ENCODE assay signal across 23 mouse cellular contexts in the genomic region with DNA sequence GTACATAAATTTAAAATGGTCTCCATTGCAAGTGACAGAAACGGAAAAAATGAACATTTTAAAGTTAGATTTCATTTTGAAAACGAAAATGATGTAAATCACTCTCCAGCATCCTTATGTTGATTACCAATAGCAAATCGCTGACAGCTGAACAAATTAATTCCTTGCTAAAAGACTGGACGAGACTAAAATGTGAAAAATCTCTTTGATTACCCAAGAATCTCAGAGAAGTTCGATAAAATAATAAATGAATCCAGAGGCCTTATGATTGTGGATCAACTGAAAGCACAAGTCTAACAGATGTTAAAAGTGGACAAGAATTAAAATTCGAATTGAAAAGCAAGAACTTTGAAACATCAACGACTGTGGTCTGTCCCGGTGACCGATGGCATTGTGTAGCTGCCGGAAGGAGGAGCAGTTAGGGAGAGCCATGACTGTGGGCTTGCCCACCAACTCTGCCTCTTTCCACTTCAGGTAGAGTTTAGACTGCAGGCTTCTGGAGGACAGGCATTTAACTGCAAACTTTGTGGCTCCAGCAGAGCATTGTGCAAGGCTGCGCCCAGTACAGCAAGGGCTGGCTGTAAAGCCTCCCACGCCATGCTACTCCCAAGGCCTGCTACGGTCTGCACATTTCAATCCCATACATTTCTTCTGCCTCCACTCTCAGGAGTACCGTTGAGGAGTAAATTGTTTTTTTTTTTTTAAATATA.
"Had no signal": no experiment of that assay in that cellular context is flagged by ENCODE, and none has a peak within 500 bp of the region (broad histone marks: within the 10 kb centered on the region; RNA-seq: fewer than 3 reads in every experiment).

No protein-coding gene starts in this region.

- H3K9ac ChIP-seq: heart, embryonic 12.5 days; hindbrain, embryonic 13.5 days; hindbrain, embryonic 15.5 days; kidney, embryonic 15.5 days; limb, embryonic 13.5 days; limb, embryonic 15.5 days; liver, embryonic 12.5 days; liver, embryonic 14.5 days had no signal

- H3K4me2 ChIP-seq: heart, embryonic 12.5 days; hindbrain, embryonic 13.5 days; hindbrain, embryonic 15.5 days; kidney, embryonic 15.5 days; limb, embryonic 13.5 days; limb, embryonic 15.5 days; liver, embryonic 12.5 days had no signal

- H3K27ac ChIP-seq: heart, adult 2 months; hindbrain, embryonic 13.5 days; hindbrain, embryonic 15.5 days; hindbrain, postnatal 0 days; limb, embryonic 13.5 days; liver, embryonic 14.5 days had no signal

- ATAC-seq: hindbrain, postnatal 0 days; intestine, embryonic 16.5 days; liver, embryonic 12.5 days had no signal

- H3K9me3 ChIP-seq: heart, embryonic 12.5 days; hindbrain, embryonic 13.5 days; hindbrain, embryonic 15.5 days; kidney, embryonic 15.5 days; limb, embryonic 13.5 days; limb, embryonic 15.5 days; liver, embryonic 12.5 days had no signal

- DNase-seq: gastrocnemius, postnatal 14 days; gastrocnemius, postnatal 36 days; heart, adult 2 months; heart, postnatal 14 days; heart, postnatal 36 days; kidney, adult 11 months; kidney, adult 9 months; kidney, postnatal 10 days; kidney, postnatal 36 days; layer of hippocampus, adult 9-11 months; layer of hippocampus, postnatal 36 days; left cerebral cortex, postnatal 4 days; lung, adult 18-20 months had no signal

- H3K36me3 ChIP-seq: hindbrain, embryonic 15.5 days; limb, embryonic 13.5 days; limb, embryonic 15.5 days had no signal

- H3K4me3 ChIP-seq: heart, adult 2 months; heart, embryonic 12.5 days; hindbrain, embryonic 13.5 days; hindbrain, embryonic 15.5 days; kidney, embryonic 15.5 days; limb, embryonic 13.5 days; limb, embryonic 15.5 days; liver, embryonic 12.5 days had no signal

- H3K27me3 ChIP-seq: heart, embryonic 12.5 days; hindbrain, embryonic 13.5 days; hindbrain, embryonic 15.5 days; kidney, embryonic 15.5 days; limb, embryonic 13.5 days; limb, embryonic 15.5 days; liver, embryonic 12.5 days had no signal
